Mouse (Mus musculus): ENCODE measurements around the gene Rtbdn. TPM values are rescaled to one million over a fixed set of nuclear protein-coding genes. Genes with fewer than 3 reads are reported as not detected.
A peak's percentile ranks its signal among the peaks of the same experiment; 100 is the strongest.

The Rtbdn gene
- not detected in 2 replicates for polyA plus RNA-seq (2012)

GRCm38 (mm10) chr8:84946528-84947240 lies at the start of gene Rtbdn:
TSS of gene Rtbdn (plus strand) at chr8:84946991.
- no peak for TF ChIP-seq GATA1 (IDR thresholded peaks at IDR 0.05; ENCODE audit: low read length)

- TF ChIP-seq GATA1 (IDR thresholded peaks at IDR 0.05; ENCODE audit: low read length), result peak; percentile 15
Observed at GRCm38 (mm10) chr8:84901071-84901470, 45.7 kb upstream of the Rtbdn start.

GRCm38 (mm10) chr8:84901752-84902151 lies 45.0 kb upstream of the Rtbdn start, which contains the start of gene Klf1:
TSS of gene Klf1 (plus strand) at chr8:84901928.
- peak; percentile 56 for TF ChIP-seq GATA1 (IDR thresholded peaks at IDR 0.05; ENCODE audit: low read length)

- no peak for TF ChIP-seq GATA1 (IDR thresholded peaks at IDR 0.05; ENCODE audit: low read length)
Observed at GRCm38 (mm10) chr8:84902367-84902919, 44.3 kb upstream of the Rtbdn start.

- no peak for TF ChIP-seq GATA1 (IDR thresholded peaks at IDR 0.05; ENCODE audit: low read length)
Observed at GRCm38 (mm10) chr8:84902920-84903661, 43.7 kb upstream of the Rtbdn start.

- no peak for TF ChIP-seq GATA1 (IDR thresholded peaks at IDR 0.05; ENCODE audit: low read length)
Observed at GRCm38 (mm10) chr8:84904351-84904750, 42.4 kb upstream of the Rtbdn start.

- no peak for TF ChIP-seq GATA1 (IDR thresholded peaks at IDR 0.05; ENCODE audit: low read length)
Observed at GRCm38 (mm10) chr8:84907037-84907436, 39.8 kb upstream of the Rtbdn start.

GRCm38 (mm10) chr8:84907493-84907892 lies 39.3 kb upstream of the Rtbdn start:
- no peak for TF ChIP-seq GATA1 (IDR thresholded peaks at IDR 0.05; ENCODE audit: low read length)

GRCm38 (mm10) chr8:84908421-84909161 lies 38.2 kb upstream of the Rtbdn start, which contains the start of gene Dnase2a:
TSS of gene Dnase2a (plus strand) at chr8:84908560.
- no peak for TF ChIP-seq GATA1 (IDR thresholded peaks at IDR 0.05; ENCODE audit: low read length)

- TF ChIP-seq GATA1 (IDR thresholded peaks at IDR 0.05; ENCODE audit: low read length), result no peak
Observed at GRCm38 (mm10) chr8:84909162-84909767, 37.5 kb upstream of the Rtbdn start.

- TF ChIP-seq GATA1 (IDR thresholded peaks at IDR 0.05; ENCODE audit: low read length), result no peak
Observed at GRCm38 (mm10) chr8:84909949-84910348, 36.8 kb upstream of the Rtbdn start.

- no peak for TF ChIP-seq GATA1 (IDR thresholded peaks at IDR 0.05; ENCODE audit: low read length)
Observed at GRCm38 (mm10) chr8:84910551-84910950, 36.2 kb upstream of the Rtbdn start.

GRCm38 (mm10) chr8:84911854-84912253 lies 34.9 kb upstream of the Rtbdn start:
- no peak for TF ChIP-seq GATA1 (IDR thresholded peaks at IDR 0.05; ENCODE audit: low read length)

GRCm38 (mm10) chr8:84912391-84912790 lies 34.4 kb upstream of the Rtbdn start:
- TF ChIP-seq GATA1 (IDR thresholded peaks at IDR 0.05; ENCODE audit: low read length), result no peak

- no peak for TF ChIP-seq GATA1 (IDR thresholded peaks at IDR 0.05; ENCODE audit: low read length)
Observed at GRCm38 (mm10) chr8:84912895-84913501, 33.8 kb upstream of the Rtbdn start.
